Mouse (Mus musculus) left cerebral cortex, postnatal 14 days (tissue): ENCODE measurements around the gene Aplnr. TPM values are rescaled to one million over a fixed set of nuclear protein-coding genes. Genes with fewer than 3 reads are reported as not detected.

ENCODE experiments used
- DNase-seq, 2 experiments: peaks; one replicate each; pipeline ENCODE4 v3.0.0; 2021 to 2022; ENCODE audit warnings: low spot score in 2 of 2, mixed read lengths in 1 of 2
- intact Hi-C: fragments of 180-260 bp; cut with DNase I; formaldehyde crosslinking; loops from one replicate; pipeline ENCODE4 v1.15.1; 2025
- total RNA-seq, 2 experiments: library from RNA; stranded (reverse); gene quantifications; 2 replicates each; pipeline ENCODE4 v1.2.3; 2021

The Aplnr gene
- total RNA-seq, 2 experiments from 2014 or later: 10.5 to 12.5 TPM

DNA sequence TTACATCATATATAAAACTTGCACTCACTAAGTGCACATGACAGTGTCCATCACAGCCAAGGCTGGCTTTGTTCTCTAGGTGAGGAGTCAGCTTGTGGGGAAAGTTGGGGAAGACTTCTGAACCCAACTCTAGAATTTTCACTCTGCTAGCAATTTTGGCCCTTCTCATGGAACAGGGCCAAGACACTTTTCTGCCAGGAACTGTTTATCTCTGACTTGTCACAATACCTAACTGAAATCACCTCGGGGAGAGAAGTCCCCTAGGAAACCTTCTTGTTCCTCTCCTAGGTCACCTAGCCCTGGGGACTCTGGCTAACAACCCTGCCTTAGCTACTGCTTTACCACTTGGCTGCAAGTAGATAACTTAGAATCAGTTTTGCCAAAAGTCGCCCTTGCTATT is 3.8 kb upstream of the Aplnr start:
- no peak for DNase-seq
- intact Hi-C loops: no loop called here

DNA sequence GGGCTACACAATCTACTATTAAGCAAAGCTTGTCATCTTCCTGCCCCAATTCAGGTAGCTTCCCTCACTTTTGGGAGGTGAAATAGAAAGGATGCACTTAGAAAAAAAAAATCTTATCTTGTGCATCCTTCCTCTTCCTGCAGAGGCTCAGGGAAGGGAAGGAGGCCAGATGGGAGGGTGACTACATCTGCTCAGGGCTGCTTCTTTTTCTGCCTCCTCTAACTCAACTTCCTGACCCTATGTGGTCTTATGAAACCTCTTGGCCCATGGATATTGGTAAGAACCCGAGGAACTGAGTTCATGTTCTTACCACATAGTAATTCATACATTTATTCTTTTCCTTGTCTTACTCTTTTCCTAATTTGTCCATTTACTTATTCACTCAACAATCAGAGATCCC is 926 bp upstream of the Aplnr start:
- no peak for DNase-seq
- intact Hi-C loops: no loop called here

DNA sequence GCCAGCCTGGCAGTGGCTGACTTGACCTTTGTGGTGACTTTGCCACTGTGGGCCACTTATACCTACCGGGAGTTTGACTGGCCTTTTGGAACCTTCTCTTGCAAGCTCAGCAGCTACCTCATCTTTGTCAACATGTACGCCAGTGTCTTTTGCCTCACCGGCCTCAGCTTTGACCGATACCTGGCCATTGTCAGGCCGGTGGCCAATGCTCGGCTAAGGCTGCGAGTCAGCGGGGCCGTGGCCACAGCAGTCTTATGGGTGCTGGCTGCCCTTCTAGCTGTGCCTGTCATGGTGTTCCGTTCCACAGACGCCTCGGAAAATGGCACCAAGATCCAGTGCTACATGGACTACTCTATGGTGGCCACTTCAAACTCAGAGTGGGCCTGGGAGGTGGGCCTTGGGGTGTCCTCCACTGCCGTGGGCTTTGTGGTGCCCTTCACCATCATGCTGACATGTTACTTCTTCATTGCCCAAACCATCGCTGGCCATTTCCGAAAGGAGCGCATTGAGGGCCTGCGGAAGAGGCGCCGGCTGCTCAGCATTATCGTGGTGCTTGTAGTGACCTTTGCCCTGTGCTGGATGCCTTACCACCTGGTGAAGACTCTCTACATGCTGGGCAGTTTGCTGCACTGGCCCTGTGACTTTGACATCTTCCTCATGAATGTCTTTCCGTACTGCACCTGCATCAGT is 951 bp downstream of the Aplnr start:
- intact Hi-C loops: no loop called here
- no peak for DNase-seq

DNA sequence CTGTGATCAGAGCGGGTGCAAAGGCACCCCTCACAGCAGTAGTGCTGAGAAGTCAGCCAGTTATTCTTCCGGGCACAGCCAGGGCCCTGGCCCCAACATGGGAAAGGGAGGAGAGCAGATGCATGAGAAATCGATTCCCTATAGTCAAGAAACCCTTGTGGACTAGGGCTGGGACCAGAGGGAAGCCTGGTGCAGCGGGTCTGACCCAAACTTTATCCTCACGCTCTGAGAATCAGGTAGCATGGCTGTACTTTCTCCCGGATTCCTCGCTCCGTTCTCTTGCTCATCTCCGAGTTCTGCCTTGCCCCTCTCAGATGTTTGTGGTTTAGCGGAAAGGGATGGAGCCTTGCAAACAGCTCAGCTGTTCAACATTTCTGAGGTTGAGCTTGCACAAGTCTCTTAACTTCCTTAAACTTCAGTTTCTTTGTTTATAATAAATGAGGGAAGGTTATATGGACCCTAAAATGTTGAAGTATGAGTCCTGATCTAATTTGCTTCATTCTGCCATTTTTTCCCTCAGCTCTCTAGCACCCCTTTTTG is 1.6 kb downstream of the Aplnr start:
- no peak for DNase-seq
- intact Hi-C loops: no loop called here

DNA sequence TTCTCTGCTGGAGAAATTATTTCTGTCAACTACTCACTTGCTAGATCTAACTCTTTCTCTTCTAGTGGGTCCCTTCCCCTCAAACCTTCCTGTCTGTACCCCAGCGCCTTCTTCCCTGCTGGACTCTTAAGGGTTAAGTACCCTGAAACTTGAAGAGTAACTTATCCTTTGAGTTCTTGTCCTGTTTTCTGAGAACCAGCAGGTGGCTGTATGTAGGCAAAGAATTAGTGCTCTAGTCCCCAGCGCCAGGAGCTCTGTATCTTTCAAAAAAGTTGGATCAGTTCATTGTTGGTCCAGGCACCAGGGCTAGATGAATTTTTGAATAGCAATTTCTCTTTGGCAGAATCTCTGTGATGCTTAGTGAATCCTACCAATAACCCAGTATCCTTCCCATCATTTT is 2.1 kb downstream of the Aplnr start:
- DNase-seq: no peak
- intact Hi-C loops: no loop called here

DNA sequence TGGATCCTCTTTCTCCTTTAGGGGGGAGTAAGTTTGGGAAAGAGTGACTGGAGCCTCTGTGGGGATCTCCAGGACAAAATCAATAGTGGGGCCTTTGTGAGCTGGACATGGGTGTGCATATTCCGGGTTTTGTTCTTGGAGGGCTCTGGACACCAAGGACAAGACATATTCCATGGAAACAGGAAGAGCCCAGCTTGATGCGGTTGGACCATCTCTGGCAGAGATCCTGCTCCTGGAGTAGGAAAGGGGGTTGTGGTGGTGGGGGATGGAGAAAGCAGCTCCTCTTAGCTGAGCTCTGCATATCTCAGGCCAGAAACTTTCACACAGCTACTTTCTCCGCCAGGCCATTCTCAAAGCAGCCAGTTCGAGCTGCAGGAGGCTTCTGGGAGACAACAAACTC is 3.4 kb downstream of the Aplnr start:
- no peak for DNase-seq
- intact Hi-C loops: no loop called here

DNA sequence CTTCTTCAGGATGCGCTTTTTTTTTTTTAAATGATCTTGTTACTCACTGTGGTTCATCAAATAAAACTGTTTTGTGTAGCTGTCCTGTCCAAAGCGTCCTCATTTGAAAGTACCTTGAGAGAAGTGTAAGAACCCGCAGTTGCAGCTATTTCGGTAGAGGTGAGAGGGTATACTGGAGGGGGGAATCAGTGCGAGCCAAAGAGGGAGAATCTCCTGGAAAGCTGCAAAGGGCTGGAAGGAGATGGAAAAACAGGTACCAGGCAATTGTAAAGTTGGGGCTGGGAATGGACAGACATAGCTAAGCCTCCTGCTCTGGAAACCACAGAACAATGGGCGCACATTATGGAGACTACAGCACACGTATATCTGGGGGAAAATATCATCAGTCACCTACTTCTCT is 3.8 kb downstream of the Aplnr start:
- no peak for DNase-seq
- intact Hi-C loops: no loop called here

DNA sequence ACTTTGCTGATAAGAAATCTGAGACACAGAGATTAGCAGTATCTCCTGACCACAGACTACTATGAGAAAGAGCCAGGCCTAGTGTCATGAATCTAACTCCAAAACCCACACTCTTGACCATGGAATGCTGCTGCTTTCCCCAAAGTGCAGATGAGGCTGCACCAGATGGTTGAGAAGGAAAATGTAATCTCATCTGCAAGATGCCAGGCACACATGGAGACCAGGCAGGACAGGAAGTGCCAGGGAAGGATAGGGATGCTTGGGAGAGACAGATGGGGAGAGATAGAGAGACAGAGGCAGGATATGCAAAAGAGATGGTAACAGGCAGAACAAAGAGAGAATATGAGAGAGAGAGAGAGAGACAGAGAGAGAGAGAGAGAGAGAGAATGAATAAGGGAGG is 4.8 kb downstream of the Aplnr start:
- no peak for DNase-seq
- intact Hi-C loops: no loop called here

DNA sequence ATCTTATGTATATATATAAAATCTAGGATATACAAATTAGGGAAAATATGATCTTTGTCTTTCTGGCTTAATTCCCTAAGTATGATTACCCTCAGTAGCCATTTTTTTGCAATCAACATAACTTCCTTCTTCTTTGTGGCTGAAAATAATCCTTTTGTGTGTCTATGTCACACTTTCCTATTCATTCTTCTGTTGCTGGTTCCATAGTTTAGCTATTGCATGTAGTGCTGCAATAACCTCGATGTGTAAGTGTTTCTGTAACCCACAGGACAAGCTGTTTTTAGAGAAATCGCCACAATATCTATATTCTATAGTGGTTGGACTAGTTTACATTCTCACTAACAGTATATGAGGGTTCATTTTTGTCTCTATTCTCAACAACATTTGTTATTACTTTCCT is 8.9 kb downstream of the Aplnr start:
- no peak for DNase-seq
- intact Hi-C loops: no loop called here

DNA sequence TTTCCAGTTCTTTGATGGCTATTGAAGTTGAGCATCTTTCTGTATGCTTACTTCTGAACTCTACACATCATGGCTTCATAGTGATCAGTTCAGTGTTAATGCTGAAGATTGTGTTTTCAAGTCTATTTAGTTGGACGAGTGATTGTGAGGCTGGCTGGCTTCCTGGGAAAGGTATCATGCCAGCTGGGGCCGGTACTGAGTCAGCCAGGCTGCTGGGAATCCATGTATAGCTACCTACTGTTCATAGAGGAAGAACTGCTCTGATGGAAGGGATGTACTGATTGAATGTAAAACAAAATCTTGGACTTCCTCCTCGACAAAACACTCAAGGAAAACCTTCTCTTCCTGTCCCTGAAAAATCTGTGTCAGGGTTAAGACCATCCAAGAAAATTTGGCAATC is 9.3 kb downstream of the Aplnr start:
- DNase-seq: no peak
- intact Hi-C loops: no loop called here

DNA sequence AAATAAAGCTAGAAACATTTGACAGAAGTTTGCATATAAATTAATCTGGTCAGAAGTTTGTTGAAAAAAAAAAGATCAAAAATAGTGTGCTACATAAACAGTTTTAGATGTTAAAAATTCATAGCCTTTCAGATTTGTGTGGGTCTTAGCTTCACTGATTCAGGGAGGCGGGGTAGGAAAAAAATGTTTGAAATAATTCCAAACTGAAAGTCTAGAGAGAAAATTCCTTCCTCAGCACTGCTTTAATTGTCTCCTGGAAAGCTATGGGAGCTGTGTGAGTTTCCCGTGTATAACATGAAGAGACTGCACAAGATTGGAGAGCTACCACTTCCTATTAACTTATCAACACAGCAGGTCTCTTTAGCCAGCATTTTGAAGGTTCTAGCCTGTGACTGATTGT is 11.5 kb downstream of the Aplnr start:
- intact Hi-C loops: no loop called here
- DNase-seq: no peak

DNA sequence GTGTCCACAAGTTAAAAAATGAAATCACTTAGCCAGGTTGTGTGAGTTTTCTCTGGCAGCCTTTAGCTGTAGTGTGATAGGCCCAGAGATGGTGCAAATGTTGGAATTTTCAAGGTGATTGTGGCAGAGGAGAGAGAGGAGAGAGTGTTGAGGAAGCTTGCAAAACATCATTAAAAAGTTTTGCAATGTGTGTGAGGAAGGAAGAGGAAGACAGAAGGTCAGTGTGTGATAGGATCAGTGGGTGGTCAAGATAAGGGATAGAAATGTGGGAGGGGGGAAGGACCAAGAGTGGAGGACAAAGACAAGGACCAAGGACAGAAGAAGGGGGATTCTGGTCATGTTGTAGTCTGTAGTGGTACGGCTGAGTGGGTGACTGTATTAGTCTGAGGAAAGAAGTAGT is 14.3 kb downstream of the Aplnr start:
- DNase-seq: no peak
- intact Hi-C loops: no loop called here

DNA sequence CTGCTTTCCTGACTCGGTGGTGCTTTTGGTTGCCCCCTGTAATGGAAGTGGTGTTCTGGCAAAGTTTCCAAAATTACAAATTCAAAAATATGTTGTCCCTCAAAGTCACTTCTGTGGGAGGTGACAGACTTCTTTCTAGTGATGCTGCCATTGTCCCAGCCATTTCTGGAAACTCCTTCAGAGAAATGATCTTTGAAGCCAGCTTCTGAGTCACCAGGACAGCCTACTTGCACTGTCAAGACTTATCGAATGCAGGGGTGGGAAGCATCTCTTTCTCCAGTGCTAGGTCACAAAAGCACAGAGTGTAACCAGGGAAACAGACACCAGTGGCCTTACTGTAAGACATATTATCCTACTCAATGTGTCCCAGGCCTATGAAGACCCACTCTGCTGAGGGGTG is 15.2 kb downstream of the Aplnr start:
- DNase-seq: no peak

DNA sequence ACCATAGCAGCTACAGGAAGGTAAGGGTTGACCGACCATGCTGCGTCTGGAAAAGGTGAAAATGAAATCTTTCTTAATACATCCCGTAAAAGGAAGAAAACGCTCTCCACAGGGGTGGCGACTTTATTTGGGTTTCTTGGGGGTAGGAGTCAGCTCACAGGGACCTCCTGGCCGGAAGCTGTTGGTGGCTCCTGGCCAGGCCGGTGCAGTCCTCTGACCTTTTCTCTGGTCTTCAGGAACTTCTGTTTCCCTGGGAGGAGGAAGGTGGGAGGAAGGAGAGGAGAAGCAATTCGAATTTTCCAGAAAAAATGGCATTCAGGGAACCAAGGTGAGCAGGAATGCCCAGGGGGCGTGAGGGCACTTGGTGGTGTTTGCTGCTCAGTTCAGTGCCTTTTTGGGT is 19.3 kb downstream of the Aplnr start:
- DNase-seq: no peak
- intact Hi-C loops: no loop called here

More for the DNA sequence above, 15.2 kb downstream of the Aplnr start:
- intact Hi-C loops: no loop called here

DNA sequence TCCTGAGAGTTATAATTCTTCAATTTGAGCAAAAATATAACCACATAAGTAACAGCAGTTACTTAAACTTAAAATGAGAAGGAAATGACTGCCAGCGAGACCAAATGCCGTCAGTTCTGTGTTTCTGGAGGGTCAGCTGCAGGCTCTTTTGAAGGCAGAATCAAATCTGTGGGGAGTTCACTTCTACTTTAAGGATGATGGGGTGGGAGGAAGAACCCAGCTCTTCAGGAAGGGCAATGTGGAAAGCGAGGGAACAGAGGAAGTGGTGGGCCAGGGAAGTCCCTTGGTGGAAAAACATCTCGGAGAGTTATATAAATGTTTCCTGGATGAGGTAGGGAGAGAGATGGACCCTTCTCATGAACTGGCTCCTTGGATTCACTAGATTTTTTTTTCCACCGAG is 20.1 kb downstream of the Aplnr start:
- intact Hi-C loops: no loop called here
- DNase-seq: no peak

DNA sequence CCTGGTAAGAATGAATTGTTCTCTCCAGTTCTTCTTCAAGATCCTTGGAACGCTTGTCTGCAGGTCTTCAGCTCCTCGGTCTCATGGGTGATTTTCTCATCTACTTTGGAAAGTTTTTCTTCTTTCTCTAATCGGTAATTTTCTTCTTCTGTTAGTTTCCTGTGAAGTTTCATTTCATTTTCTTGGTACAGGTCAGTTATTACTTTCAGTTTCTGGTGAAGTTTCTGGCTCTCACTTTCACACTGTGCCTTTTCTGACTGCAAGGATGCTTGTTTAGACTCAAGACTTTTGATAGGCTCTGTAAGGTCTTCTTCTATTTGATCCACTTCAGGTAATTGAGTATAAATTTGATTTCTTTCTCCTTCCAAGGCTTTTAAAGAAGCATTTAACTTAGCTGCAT is 21.4 kb downstream of the Aplnr start:
- intact Hi-C loops: no loop called here
- no peak for DNase-seq

DNA sequence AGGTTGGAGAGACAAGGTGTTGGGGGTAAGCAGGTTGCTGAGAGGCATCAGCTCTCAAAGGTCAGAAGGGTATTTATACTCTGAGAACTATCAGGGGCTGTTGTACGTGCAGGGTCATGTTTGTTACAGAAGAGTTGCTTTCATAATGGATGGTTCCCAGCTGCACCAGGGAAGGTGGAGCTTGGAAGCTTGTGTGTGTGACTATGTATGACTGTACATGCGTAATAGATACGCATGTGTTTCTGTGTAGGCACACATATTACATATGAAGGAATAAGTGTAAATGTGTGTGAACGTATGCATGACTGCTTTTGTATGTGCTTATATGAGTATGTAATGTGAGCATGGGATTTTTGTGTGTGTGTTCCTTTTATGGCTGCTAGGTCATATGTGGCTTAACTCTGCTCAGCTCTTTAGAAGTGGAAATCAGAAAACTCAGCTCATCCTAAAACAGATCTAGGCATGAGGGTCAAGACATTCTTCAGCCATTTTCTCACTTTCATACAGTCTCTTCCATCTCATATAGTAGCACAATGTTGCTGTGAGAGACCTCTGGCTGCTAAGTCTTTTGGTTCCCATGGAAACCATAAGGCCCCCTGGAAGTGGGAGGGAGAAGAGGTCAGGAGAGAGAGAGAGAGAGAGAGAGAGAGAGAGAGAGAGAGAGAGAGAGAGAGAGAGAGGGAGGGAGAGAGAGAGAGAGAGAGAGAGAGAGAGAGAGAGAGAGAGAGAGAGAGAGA is 25.0 kb downstream of the Aplnr start:
- DNase-seq: no peak
- intact Hi-C loops: no loop called here

DNA sequence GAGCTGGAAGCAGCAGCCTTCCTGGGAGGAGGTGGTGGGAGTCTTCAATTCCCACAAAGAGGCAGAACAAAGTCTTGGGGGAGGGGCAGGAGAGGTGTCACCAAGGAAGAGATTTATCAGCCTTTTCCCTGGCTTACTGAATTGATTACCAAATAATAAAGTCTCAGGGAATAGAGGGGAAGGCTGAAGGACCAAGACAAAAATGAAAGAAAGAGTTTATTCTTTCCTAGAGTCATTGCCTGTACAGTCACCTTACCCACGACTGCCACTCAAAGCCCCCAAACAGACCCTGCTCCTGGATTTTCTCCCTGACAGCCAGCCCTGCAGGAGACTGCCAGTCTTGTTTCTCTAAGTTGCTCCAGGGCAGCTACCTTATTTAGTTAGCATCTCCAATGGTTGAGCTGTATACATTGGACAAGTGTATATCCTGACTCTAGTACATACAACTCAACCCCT is 25.6 kb downstream of the Aplnr start:
- intact Hi-C loops: no loop called here
- no peak for DNase-seq

DNA sequence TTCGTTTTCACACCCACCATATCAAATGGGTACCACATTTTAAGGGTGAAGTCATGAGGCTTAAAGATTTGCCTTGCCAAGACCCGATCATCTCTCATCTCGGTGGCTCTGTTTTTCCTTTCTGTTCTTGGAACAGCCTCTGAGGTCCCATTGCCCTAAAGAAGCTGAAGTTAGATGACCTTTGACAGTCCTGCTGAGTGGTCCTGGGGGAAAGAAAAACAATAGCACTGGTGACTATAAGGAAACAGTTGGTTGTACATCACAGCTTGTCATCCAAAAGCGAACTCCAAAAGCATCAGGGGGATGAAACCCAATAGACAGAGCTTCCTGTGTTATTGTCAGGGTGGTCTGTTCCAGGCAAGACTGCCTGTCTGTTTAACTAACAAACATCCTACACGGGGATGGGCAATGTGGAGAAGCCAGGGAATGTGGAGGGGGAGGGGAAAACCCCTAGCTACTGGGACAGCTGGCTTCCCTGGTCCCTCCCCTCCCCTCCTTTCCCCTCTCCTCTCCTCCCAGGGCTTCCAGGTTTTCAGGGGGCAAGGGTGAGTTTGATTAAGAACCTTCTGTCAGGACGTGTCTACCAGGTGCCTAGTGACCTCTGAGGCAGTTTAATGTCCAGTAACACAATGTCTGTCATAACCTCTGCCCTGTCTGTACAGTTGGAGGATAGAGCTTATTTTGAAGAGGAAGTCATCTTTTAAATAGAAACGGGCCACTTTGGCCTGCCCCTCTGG is 27.5 kb downstream of the Aplnr start:
- intact Hi-C loops: no loop called here
- no peak for DNase-seq

DNA sequence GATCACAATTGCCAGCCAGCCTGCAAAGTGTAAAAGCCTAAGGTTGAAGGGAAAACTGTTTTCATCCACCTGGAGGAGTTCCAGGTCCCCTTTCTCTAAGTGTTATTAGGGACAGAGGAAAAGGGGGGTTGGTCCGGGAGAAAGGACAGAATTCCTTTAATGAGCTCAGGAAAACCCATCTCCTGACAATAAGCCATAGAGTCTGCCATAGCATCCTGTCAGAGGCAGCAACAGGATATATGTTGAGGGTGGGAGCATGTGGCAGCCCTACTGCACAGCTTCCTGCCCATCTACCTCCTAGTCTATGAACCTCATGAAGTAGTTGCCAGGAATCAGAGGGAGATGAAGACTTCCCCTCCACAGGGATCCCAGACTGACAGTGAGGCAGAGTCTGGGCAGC is 31.6 kb downstream of the Aplnr start:
- intact Hi-C loops: no loop called here
- DNase-seq: no peak
